Mouse (Mus musculus) erythroblast, embryonic 14.5 days (primary cell): ENCODE results near the gene Rnf144b. TPM values are rescaled to one million over a fixed set of nuclear protein-coding genes. Genes with fewer than 3 reads are reported as not detected.

Source experiments
- H3K27me3 ChIP-seq: 2 replicates; pipeline ENCODE4 v1.6.1; 2012; ENCODE audit warnings: inconsistent platforms; ENCODE audit not compliant: control insufficient read depth
- H3K36me3 ChIP-seq: 2 replicates; pipeline ENCODE4 v1.6.1; 2012; ENCODE audit warnings: mild to moderate bottlenecking, inconsistent platforms; ENCODE audit not compliant: control insufficient read depth
- H3K4me1 ChIP-seq: 2 replicates; pipeline ENCODE4 v1.6.1; 2012; ENCODE audit warnings: inconsistent platforms; ENCODE audit not compliant: control insufficient read depth
- H3K4me3 ChIP-seq: replicated peaks from 2 replicates; pipeline ENCODE3; 2012; ENCODE audit warnings: moderate library complexity, mild to moderate bottlenecking, inconsistent platforms
- H3K9me3 ChIP-seq: 2 replicates; pipeline ENCODE4 v1.6.1; 2012; ENCODE audit warnings: low read length, inconsistent platforms, mixed read lengths; ENCODE audit not compliant: control insufficient read depth
- GATA1 ChIP-seq: IDR thresholded peaks from 2 replicates; pipeline ENCODE4 v1.6.1; 2012; ENCODE audit warnings: low read length, inconsistent platforms, mixed read lengths
- TAL1 ChIP-seq: IDR thresholded peaks from 3 replicates; pipeline ENCODE4 v1.6.1; 2012; ENCODE audit warnings: low read length, inconsistent platforms, mixed read lengths
- polyA plus RNA-seq: library from polyadenylated mRNA; stranded (reverse); fragments of >175 nt; gene quantifications from 2 replicates; pipeline ENCODE4 v1.2.3, GENCODE M21; 2012

The Rnf144b gene
- polyA plus RNA-seq, 1 experiment: not detected

DNA sequence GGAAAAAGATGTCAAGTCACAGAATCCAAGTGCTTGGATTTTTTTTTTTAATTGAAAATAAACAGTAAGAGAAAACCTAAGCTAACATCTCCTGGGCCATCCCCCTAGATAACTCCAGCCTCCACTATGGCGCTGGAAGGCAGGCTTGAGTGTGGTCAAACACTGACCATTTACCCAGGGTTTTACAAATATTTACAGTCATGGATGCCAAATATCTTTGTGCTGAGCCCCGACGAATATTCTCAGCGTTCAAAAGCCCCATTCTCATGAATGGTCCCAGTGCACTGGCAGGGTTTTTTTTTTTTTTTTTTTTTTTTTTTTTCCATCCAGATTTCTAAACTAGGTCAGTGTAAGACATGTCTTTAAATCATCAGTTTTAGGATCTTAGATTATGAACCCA lies 73.0 kb downstream of the Rnf144b start:
- Histone ChIP-seq H3K4me3 (no peak overlapping the region), H3K27me3 (peaks cover 45% of the 10 kb centered on the region), H3K4me1 (peaks cover 24% of the 10 kb centered on the region), H3K9me3 (no peaks in the 10 kb centered on the region), H3K36me3 (no peaks in the 10 kb centered on the region)
- TF ChIP-seq GATA1 (no peak), TAL1 (no peak)

DNA sequence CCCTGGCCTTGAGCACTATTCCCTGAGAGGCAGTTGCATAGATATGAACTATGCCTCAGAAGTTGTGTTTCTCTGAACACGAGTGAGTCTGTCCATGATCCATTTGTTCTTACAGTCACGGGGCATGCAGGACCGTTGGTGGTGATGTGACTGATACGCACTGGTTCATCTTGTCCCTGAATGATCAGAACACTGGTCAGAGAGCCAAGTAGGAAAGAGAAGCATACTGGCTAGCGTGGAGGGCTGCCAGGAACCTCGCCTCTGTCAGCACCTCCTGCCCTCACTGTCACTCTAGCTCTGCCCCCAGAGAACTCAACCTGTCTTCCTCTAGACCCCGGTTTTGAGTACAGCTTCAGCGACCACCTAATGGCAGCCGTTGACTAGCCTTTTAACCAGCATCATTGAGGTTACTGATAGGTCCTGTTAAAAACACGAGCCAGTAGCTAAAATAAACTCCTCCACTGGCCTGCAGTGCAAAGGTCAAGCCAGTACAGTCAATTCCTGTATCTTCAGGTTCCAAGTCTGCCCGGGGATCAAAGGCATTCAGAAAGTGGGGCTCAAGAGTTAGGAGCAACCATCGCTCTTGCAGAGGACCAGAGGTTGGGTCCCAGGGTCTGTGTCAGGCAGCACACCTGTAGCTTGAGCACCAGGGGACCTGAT lies 77.7 kb downstream of the Rnf144b start:
- TF ChIP-seq TAL1 (no peak), GATA1 (no peak)
- Histone ChIP-seq H3K9me3 (no peaks in the 10 kb centered on the region), H3K36me3 (no peaks in the 10 kb centered on the region), H3K4me1 (peaks cover 3% of the 10 kb centered on the region), H3K4me3 (no peak overlapping the region), H3K27me3 (peaks cover 8% of the 10 kb centered on the region)

DNA sequence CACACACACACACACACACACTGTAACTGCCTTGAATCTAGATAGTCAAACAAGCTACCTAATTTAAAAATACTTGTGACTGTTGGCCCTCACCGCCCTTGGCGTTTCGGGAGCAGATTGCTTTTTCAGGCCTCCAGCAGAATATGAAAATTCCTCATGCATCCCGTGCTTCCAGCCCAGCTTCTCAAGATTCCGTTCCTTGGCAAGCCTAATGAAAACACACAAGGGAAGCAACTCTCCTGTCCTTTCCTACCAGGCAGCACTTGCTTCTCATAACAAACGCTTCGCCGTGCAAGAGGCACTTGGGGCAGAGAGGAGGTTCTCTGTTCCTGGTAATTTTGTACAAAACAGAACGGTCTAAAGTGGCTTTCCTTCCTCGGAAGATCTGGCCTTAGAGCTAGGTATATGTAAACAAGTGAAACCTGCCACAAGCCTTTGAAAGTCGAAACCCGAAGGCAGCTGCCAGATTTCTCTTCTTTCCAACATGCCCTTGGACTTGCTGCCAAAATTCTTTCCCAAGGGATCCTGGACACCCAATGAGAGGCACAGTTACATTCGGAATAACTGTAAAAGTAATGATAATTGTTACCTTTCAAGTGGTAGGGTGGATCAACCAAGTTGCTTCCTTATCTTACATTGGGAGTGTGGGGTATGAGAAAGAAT lies 79.6 kb downstream of the Rnf144b start:
- peaks cover 6% of the 10 kb centered on the region; the same call in 1 of the 2 replicates for H3K36me3 ChIP-seq
- H3K27me3 ChIP-seq: no peaks in the 10 kb centered on the region; the same call in 1 of the 2 replicates
- H3K4me1 ChIP-seq: no peaks in the 10 kb centered on the region
- H3K4me3 ChIP-seq: no peak overlapping the region
- peaks cover 9% of the 10 kb centered on the region for H3K9me3 ChIP-seq
- TF ChIP-seq GATA1 (no peak), TAL1 (no peak)

DNA sequence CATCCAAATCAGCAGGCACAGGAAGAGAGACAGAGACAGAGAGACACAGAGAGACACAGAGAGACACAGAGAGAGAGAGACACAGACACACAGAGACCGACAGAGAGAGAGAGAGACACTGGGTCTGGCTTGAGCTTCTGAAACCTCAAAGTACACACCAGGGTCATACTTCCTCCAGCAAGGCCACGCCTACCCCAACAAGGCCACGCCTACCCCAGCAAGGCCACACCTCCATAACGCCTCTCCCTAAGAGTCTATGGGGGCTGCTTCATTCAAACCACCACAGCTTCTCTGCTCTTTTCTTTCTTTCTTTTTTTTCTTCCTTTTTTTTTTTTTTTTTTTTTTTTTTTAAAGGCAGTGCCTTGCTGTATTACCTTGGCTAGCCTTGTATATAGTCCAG lies 88.0 kb downstream of the Rnf144b start:
- TF ChIP-seq TAL1 (no peak), GATA1 (no peak)
- no peaks in the 10 kb centered on the region for H3K27me3 ChIP-seq

DNA sequence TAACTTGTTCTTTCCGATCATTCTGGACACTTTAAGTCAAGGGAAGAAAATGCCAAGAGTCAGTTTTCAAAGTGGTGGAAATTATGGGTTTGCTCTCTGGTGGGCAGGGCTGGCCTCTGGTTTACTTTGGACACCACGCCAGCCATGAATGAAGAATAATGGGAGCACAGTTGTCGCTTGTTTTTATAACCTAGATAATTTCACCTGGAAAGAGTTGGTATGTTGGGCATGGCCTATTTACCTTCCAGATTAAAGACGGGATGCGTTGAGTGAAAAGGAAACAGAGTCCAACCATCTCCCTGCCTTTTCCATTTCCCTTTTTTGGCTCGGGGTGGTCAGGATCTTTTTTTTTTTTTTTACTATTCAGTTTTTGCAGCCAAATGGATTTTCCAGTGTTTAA lies 88.5 kb downstream of the Rnf144b start:
- TF ChIP-seq TAL1: no peak; the same call in 2 of the 3 replicates
- Histone ChIP-seq H3K36me3 (peaks cover 15% of the 10 kb centered on the region), H3K9me3 (peaks cover 13% of the 10 kb centered on the region), H3K4me3 (no peak overlapping the region), H3K27me3 (no peaks in the 10 kb centered on the region), H3K4me1 (no peaks in the 10 kb centered on the region)

More for the DNA sequence above, 88.0 kb downstream of the Rnf144b start:
- H3K4me3 ChIP-seq: no peak overlapping the region
- H3K4me1 ChIP-seq: no peaks in the 10 kb centered on the region
- peaks cover 15% of the 10 kb centered on the region for H3K36me3 ChIP-seq
- peaks cover 13% of the 10 kb centered on the region for H3K9me3 ChIP-seq

DNA sequence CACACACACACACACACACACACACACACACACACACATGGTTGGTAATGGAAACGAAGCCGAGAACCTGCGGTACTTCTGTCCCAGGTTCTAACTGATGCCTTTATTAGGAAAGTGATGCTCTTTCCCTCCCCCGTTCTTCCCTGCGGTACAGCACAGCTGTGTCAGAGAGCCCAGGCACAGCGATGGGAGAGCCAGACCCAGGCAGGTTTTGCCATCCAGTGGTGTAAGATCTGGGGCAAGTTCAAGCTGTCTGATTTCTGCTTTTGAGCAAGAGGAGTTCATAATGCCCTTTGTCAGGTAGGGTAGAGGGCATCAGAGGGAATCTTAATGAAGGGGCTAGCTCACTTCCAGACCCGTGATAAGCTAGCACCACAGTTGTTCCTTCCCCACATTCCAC lies 89.1 kb downstream of the Rnf144b start:
- H3K4me3 ChIP-seq: no peak overlapping the region
- H3K4me1 ChIP-seq: no peaks in the 10 kb centered on the region
- H3K36me3 ChIP-seq: peaks cover 12% of the 10 kb centered on the region
- H3K27me3 ChIP-seq: no peaks in the 10 kb centered on the region
- H3K9me3 ChIP-seq: peaks cover 9% of the 10 kb centered on the region
- TF ChIP-seq GATA1 (no peak), TAL1 (no peak)

DNA sequence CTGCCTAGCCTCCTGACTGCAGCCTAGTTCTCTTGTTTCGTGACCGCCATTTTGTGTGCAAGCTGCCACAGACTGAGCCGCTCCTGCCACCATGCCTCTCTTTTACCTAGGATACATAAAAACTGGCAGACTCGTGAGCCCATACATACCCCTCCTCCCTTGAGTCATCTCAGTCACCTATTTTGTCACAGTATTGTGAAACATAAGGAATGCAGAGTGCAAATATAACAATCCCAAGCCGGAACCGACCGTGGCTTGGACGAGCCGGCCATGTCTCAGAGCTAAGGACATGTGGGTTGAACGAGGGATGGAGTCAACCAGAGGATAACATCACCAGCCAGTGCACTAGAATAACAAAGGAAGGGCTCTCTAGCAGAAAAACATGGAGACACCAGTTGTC lies 91.4 kb downstream of the Rnf144b start:
- TF ChIP-seq GATA1 (no peak), TAL1 (no peak)
- H3K36me3 ChIP-seq: peaks cover 3% of the 10 kb centered on the region
- no peak overlapping the region for H3K4me3 ChIP-seq
- no peaks in the 10 kb centered on the region for H3K9me3 ChIP-seq
- H3K4me1 ChIP-seq: no peaks in the 10 kb centered on the region
- no peaks in the 10 kb centered on the region for H3K27me3 ChIP-seq

DNA sequence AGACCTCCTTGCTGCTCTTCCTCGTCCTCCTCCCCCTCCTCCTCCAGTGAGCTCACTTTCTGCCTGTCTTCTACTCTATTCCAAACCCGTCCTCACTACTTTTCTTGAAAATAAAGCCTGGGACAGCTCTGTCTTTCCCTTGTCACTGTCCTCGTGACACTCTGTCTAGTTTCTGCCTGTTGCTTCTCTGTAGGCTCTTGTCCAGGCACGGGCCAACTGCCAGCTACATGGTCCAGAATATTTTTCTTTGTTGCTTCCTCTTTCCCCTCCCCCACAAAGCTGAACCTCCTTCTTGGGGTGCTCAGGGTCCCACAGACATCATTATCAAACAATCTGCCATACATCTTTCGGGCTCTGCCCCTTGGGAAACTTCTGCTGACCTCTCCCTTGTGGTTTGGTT lies 92.4 kb downstream of the Rnf144b start:
- Histone ChIP-seq H3K36me3 (peaks cover 3% of the 10 kb centered on the region), H3K9me3 (no peaks in the 10 kb centered on the region), H3K4me1 (no peaks in the 10 kb centered on the region), H3K4me3 (no peak overlapping the region), H3K27me3 (no peaks in the 10 kb centered on the region)
- TF ChIP-seq TAL1: no peak
- TF ChIP-seq GATA1: no peak

DNA sequence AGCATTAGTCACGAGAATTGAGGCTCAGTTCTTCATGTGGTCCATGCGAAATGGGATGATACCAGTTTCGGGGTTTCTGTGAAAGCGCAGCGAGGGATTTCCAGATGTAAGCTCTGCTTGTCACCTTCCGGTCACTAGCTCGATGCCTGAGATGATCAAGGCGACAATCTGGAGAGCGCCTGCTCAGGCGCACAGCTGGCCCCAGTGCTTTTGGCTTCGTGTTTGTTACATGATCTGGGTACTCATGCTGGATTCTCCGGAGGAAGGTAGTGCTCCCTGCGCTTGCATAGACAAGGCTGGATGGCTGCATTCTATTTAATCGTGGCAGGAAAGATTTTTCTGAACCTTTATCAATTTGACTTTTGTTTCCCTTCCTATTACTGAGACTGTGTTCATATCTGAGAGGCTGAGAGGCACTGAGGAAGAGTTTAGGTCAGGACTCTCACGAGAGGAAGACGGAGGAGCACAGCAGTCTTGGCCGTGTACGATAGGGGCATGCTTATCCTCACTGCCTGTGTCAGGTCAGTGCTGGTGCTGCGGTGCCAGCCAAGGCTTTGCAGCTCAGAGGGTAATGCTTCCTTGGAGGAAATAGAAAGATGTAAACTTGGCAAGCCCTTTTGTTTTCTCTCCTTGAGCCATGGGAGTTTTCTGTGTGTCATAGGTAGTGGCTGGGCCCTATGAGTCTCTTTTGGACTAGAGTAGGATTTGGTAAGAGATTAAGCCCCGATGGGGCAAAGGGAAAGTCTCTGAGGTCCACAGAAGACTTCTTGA lies 93.5 kb downstream of the Rnf144b start:
- Histone ChIP-seq H3K36me3 (peaks cover 3% of the 10 kb centered on the region), H3K27me3 (no peaks in the 10 kb centered on the region), H3K4me3 (no peak overlapping the region), H3K9me3 (no peaks in the 10 kb centered on the region), H3K4me1 (no peaks in the 10 kb centered on the region; the same call in 1 of the 2 replicates)
- TF ChIP-seq TAL1 (no peak), GATA1 (no peak)
